Mouse (Mus musculus) ES-Bruce4 (cell line): Measurements from ENCODE around the gene Nr1h5.
A peak's percentile ranks its signal among the peaks of the same experiment; 100 is the strongest.

Experiments
- CTCF ChIP-seq: IDR thresholded peaks from one replicate; pipeline ENCODE4 v1.8.1; 2011; ENCODE audit warnings: low read depth, low read length
- EP300 ChIP-seq: IDR thresholded peaks from 2 replicates; pipeline ENCODE4 v1.6.1; 2011; ENCODE audit warnings: low read depth, low read length; ENCODE audit not compliant: insufficient read depth
- POLR2A ChIP-seq: IDR thresholded peaks from one replicate; pipeline ENCODE4 v1.8.1; 2011; ENCODE audit warnings: low read length; ENCODE audit not compliant: insufficient read depth

- TF ChIP-seq CTCF: peak; percentile 36
- no peak for TF ChIP-seq POLR2A
- no peak for TF ChIP-seq EP300
Measured at GRCm38 (mm10) chr3:102991041-102991440, 27.1 kb upstream of the Nr1h5 start.
